Mouse (Mus musculus) frontal cortex, postnatal 10 days (tissue): ENCODE results near the gene P2ry12.

Experiments used
- DNase-seq, 2 experiments: peaks; one replicate each; pipeline ENCODE4 v3.0.0; 2022; ENCODE audit warnings: low spot score in 2 of 2, mixed read lengths in 1 of 2

The P2ry12 gene

DNA sequence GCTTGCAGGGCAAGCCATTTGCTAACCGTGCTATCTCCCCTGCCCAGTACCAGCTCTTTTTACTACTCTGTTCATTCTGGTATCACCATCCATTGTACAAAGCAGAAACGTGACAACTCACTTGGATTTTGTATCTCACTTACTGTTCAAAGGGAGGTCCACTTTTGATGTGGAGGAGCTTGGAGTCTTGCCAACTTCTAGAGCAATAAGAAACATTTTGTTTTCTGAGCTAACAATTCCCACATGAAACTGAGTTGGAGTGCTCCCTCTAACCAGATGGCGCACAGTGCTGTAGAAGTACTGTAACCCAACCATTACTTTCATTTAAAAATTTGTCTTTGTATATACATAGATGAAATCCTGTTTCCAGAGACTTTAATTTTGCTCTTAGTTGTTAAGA is 31.8 kb downstream of the P2ry12 start:
- no peak for DNase-seq

- no peak for DNase-seq
Observed at GRCm38 (mm10) chr3:59228730-59229551, 33.7 kb downstream of the P2ry12 start.

DNA sequence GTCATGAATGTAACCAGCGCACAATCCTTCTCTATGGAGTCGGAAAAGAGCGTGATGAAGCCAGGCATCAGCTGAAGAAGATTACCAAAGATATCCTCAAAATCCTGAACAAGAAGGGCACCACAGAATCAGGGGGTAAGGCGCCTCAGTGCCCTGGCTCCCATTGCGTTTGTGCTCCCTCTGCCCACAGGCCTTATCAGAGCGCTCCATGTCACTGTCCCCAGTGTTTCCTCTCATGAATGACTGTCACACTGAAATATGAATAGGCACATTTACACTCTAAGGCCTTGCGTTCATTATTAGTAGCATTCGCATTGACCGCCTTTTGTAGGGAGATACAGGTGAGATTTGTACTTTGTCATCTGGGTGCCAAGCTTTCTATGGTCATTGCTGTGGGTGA is 35.0 kb downstream of the P2ry12 start:
- DNase-seq, result no peak

DNA sequence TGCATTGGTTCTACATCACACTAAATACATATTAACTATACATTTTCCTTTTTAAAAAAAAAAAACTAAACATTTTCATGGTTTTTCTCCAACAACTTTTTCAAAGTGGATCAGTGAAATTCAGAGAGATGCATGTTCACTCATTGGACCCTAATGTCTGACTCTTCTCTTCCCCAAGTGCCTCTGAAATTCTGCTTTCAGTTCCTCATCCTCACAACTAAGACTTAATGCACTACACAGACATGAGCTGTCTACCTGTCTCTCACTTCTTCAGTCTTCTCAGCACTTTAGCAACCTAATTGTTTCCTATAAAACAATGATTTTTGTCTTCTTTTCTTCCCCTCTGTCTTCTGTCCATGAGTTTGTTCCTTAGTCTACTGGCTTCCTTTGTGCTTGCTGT is 37.3 kb downstream of the P2ry12 start:
- no peak for DNase-seq

DNA sequence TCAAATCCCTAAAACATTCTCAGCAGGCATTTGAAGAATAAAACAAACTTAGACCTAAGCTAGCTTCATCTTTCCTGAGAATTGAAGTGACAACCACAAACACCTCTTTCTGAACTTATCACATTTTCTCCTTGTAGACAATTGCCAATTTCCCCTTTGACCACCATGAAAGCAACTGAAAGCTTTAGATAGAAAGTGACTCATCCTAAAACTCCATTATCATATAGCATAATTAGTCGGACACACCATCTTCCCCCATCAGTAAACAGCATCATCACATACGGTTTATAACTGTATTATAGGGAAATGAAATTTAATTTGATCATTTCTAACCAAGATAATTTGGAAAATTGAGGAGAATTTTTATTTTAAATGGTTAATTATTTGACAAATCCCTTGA is 40.4 kb downstream of the P2ry12 start:
- no peak for DNase-seq

DNA sequence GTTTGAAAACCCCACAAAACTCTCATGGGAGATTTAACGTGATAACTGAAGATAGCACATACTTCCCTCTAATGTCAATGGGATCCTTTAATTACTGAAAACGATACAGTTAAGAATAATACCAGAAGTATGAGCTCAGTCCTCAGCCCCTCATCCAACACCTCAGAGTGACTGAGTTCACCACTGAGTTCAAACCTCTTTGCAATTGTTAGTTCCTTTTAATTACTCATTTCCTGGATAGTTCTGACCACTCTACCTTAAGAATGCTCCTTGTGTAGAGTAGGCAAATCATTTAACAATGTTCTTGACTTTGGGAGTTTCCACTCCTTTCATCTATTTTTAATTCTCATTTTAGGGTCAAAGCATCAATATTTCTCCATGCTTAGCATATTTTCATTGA is 43.3 kb downstream of the P2ry12 start:
- no peak for DNase-seq

DNA sequence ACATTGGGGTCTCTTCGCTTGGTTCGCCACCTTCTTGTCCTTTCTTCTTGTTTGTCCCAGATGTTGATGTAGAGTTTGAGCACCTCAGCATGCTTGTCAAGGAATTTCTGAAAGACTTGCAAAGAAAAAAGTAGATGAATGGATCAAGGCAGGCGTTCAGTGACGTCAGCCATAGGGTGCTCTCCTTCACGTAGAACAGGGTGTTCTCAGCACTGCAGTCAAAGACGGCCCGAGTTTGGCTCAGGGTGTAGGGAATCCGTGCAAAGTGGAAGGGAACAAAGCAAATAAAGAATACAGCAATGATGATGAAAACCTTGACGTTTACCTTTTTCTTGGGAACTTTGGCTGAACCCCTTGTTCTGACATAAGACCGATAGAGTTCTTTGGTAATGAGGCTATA is 45.5 kb downstream of the P2ry12 start:
- no peak for DNase-seq

GRCm38 (mm10) chr3:59212404-59212803 is 50.3 kb downstream of the P2ry12 start:
- DNase-seq, result no peak

DNA sequence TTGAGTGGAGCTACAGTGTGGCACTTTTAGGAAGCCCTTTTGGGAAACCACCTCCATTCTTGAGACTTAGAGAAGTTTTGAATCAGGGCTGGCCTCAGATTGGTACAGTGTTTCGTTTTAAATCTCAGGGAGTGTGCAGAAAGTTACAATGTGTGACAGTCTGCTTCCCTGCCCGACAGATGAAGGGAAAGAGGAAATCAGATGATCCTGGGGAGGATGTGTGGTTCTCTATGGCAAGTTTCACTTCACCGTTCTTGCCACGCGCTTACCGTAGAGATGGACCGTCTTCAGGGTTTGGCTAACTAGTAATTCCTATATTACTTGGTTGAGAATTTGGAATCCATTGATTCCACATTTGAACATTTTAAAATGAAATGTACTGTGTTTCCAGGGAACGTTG is 50.9 kb downstream of the P2ry12 start:
- DNase-seq, result no peak

- no peak for DNase-seq
Observed at GRCm38 (mm10) chr3:59210727-59211126, 51.9 kb downstream of the P2ry12 start, which contains the start of gene P2ry13. TSS of gene P2ry13 (minus strand) at chr3:59210882.

DNA sequence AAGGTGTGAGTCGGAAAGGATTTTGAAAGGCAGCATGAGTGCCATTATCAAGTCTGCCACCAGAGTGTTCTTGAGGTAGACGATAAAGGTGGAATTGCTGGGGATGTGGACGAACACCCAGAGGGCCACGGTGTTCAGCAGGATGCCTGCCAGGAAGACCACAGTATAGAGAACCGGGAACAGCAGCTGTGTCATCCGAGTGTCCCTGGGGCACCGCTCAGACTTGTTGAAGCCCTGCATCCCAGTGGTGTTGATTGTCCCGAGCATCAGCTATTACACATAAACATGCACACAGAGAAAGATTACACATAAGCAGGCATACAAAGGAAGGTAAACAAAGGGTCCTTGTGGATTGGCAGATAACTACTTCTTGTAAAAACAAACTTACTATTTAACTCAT is 52.6 kb downstream of the P2ry12 start:
- DNase-seq, result no peak

- DNase-seq, result no peak
Observed at GRCm38 (mm10) chr3:59208650-59209548, 53.8 kb downstream of the P2ry12 start.

DNA sequence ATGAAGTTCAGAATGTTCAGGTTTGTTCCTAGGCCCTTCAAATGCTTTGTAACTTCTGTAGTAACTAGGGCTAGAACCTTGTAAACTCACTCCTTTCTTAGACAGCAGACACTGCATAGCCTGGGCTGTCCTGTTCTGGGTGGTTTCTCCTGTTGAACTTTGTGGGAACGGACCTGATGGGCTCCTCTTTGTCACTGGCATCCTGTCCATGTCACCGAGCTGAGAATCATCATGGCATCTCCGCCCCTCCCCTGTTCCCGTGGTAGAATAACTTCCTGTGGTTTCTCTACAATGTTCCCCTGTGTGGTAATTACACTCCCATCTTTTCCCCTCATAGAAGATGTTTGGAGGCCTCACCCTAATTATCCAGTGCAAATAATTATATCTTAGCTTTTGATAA is 56.7 kb downstream of the P2ry12 start:
- no peak for DNase-seq

GRCm38 (mm10) chr3:59204719-59205503 is 57.8 kb downstream of the P2ry12 start:
- DNase-seq, result no peak

GRCm38 (mm10) chr3:59203802-59204520 is 58.7 kb downstream of the P2ry12 start:
- DNase-seq, result no peak

- DNase-seq, result no peak
Observed at GRCm38 (mm10) chr3:59197329-59197948, 65.2 kb downstream of the P2ry12 start.

DNA sequence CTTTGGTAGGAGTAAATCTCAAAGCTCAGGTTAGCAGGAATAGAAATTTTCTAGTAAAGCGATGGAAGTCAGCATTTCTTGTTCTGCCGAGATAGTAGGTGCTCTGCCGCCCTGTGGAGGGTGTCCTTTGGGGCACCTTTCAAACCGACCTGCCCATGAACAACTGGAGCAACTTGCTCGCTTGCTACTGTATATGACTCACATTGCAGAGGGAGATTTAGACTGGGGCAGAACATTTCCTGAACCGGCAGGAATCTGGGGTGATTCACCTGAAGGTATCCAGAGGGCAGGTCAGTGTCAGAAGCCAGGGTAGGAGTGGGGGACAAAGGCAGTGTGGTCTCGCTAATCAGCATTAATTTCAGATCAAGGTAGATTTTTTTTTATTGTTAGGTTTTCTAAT is 67.7 kb downstream of the P2ry12 start, which contains the start of gene Gpr87:
Gene Gpr87, minus strand, starts transcription at position 167 of the 400 bp plus-strand sequence.
- DNase-seq, result no peak

DNA sequence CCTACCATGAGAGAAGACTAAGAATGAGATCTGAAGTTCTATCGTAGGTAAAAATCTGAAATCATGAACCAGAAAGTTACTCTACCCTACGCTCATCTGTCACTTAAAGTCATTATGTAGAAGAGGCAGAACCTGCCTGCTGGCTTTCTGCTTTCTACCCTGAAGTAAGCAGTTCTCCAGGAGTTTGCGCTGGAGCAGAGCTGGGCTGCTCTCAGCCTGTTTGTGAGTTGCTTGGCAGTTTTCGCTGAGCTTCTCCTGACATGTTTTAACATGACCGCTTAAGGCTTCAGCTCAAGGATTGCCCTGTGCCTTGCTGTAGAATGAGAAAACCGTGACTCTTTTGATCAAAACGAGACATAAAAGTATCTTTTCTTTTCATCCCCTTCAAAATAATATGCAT is 68.6 kb downstream of the P2ry12 start:
- DNase-seq, result no peak

DNA sequence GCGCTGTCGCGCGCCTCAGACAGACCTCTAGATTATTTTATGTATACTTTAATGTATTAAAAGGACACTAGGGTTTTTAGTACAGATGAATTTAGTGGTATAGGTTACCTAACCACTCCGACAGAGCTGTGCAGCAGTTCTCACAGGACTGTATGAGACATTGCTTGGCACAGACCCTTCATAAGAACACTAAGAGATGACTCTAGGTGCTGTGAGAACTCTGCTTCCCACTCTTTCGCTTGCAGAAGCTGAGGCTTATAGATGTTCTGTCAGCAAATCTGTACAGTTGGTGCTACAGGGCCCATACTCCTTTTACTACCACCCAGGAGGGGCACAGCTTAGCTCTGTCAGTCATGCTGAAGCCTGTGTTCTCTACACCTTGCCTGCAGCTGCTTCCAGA is 71.0 kb downstream of the P2ry12 start:
- no peak for DNase-seq

DNA sequence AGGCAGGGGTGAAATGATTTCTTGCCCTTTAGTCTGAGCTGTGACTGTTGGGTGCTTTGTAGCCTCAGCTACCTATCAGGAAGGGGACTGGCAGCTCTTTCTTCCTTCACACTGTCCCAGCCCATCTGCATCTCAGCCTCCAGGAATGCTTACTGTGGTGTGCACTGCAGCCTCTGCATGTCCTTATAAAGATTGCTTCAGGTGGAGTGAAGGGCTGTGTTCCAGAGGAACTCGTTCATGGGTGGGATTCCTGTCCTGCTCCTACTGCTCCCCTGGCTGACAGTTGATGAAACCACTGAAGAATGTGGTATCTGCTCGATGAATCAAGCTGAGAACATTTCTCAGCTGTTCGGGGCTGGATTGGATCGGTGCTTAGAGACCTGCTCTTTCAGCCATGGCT is 75.3 kb downstream of the P2ry12 start:
- no peak for DNase-seq

GRCm38 (mm10) chr3:59185662-59186061 is 77.0 kb downstream of the P2ry12 start:
- DNase-seq, result no peak
